Mouse (Mus musculus) CH12.LX (cell line): ENCODE results near the gene Cpa2. TPM values are rescaled to one million over a fixed set of nuclear protein-coding genes. Genes with fewer than 3 reads are reported as not detected.

Source experiments
- DNase-seq: peaks from one replicate; pipeline ENCODE4 v3.0.0-alpha.2; 2013; ENCODE audit errors: extremely low read depth
- H3K27ac ChIP-seq: 2 replicates; pipeline ENCODE4 v1.5.1; 2012; ENCODE audit warnings: low read depth, mild to moderate bottlenecking, control low read depth, moderate library complexity; ENCODE audit not compliant: insufficient read depth
- H3K27me3 ChIP-seq: replicated peaks from 2 replicates; pipeline ENCODE3; 2012; ENCODE audit warnings: inconsistent platforms
- H3K36me3 ChIP-seq, 2 experiments: replicated peaks in 1 of 2; 2 replicates each; pipeline versions ENCODE3 to v1.6.1; 2012; ENCODE audit warnings: inconsistent platforms in 1 of 2, low read length in 1 of 2, mild to moderate bottlenecking in 1 of 2, mixed read lengths in 1 of 2, moderate library complexity in 1 of 2; ENCODE audit not compliant: control insufficient read depth in 1 of 2, insufficient read depth in 1 of 2
- H3K4me1 ChIP-seq, 2 experiments: 2 replicates each; pipeline ENCODE4 v1.6.1; 2012; ENCODE audit warnings: inconsistent platforms in 1 of 2, moderate library complexity in 1 of 2; ENCODE audit not compliant: insufficient read depth in 2 of 2, control insufficient read depth in 1 of 2
- H3K4me2 ChIP-seq: 2 replicates; pipeline ENCODE4 v1.6.1; 2012; ENCODE audit warnings: low read depth, mild to moderate bottlenecking, control low read depth; ENCODE audit not compliant: poor library complexity, insufficient read depth, severe bottlenecking
- H3K4me3 ChIP-seq, 3 experiments: fragments of 150-350 bp in 1 of 3; sonication (generic) in 1 of 3; replicated peaks in 1 of 3; 2 replicates each; pipeline versions ENCODE3 to v1.5.1; 2011 to 2012; ENCODE audit warnings: low read depth in 2 of 3, low read length in 2 of 3, mild to moderate bottlenecking in 2 of 3, moderate library complexity in 2 of 3, control low read depth in 1 of 3, improper control_type of control experiment in 1 of 3, inconsistent platforms in 1 of 3, mixed read lengths in 1 of 3; ENCODE audit not compliant: poor library complexity in 1 of 3
- H3K79me2 ChIP-seq: replicated peaks from 2 replicates; pipeline ENCODE4 v1.6.1; 2012; ENCODE audit warnings: mild to moderate bottlenecking, moderate library complexity; ENCODE audit not compliant: control insufficient read depth, poor library complexity, insufficient read depth, severe bottlenecking; ENCODE audit errors: extremely low read depth
- H3K9ac ChIP-seq: 2 replicates; pipeline ENCODE4 v1.6.1; 2012; ENCODE audit warnings: low read depth, mild to moderate bottlenecking, control low read depth, moderate library complexity; ENCODE audit not compliant: insufficient read depth
- H3K9me3 ChIP-seq: replicated peaks from 2 replicates; pipeline ENCODE3; 2012; ENCODE audit warnings: low read length, inconsistent platforms, mixed read lengths
- BHLHE40 ChIP-seq: IDR thresholded peaks from 2 replicates; pipeline ENCODE4 v1.6.1; 2011; ENCODE audit warnings: mild to moderate bottlenecking, low read depth, low read length, improper control_type of control experiment
- CHD2 ChIP-seq: IDR thresholded peaks from 2 replicates; pipeline ENCODE4 v1.6.1; 2011; ENCODE audit warnings: low read length, improper control_type of control experiment
- CTCF ChIP-seq, 2 experiments: IDR thresholded peaks in 1 of 2; conservative IDR thresholded peaks in 1 of 2; 2 replicates each; pipeline ENCODE4 v1.5.1; 2011 to 2012; ENCODE audit warnings: low read depth in 2 of 2, low read length in 2 of 2, improper control_type of control experiment in 1 of 2, inconsistent platforms in 1 of 2, mild to moderate bottlenecking in 1 of 2, moderate library complexity in 1 of 2
- E2F4 ChIP-seq: IDR thresholded peaks from 2 replicates; pipeline ENCODE4 v1.6.1; 2011; ENCODE audit warnings: low read depth, low read length, improper control_type of control experiment; ENCODE audit not compliant: insufficient replicate concordance
- ELF1 ChIP-seq: IDR thresholded peaks from 2 replicates; pipeline ENCODE4 v1.6.1; 2014; ENCODE audit warnings: low read depth, mild to moderate bottlenecking, inconsistent platforms, low read length, improper control_type of control experiment
- EP300 ChIP-seq: IDR thresholded peaks from 2 replicates; pipeline ENCODE4 v1.6.1; 2011; ENCODE audit warnings: low read length, improper control_type of control experiment
- ETS1 ChIP-seq: conservative IDR thresholded peaks from 2 replicates; pipeline ENCODE4 v1.6.1; 2012; ENCODE audit warnings: low read depth, mild to moderate bottlenecking, inconsistent platforms, low read length, improper control_type of control experiment, moderate library complexity
- GABPA ChIP-seq: IDR thresholded peaks from 2 replicates; pipeline ENCODE4 v1.6.1; 2012; ENCODE audit warnings: low read depth, low read length, improper control_type of control experiment, inconsistent platforms; ENCODE audit not compliant: insufficient replicate concordance
- HCFC1 ChIP-seq: IDR thresholded peaks from 2 replicates; pipeline ENCODE4 v1.6.1; 2012; ENCODE audit warnings: low read depth, mild to moderate bottlenecking, inconsistent platforms, low read length, improper control_type of control experiment
- JUND ChIP-seq: conservative IDR thresholded peaks from 2 replicates; pipeline ENCODE4 v1.6.1; 2011; ENCODE audit warnings: low read depth, low read length, improper control_type of control experiment
- KAT2A ChIP-seq: IDR thresholded peaks from 2 replicates; pipeline ENCODE4 v1.6.1; 2012; ENCODE audit warnings: low read length, improper control_type of control experiment, inconsistent platforms; ENCODE audit not compliant: insufficient replicate concordance
- MAFK ChIP-seq: IDR thresholded peaks from 2 replicates; pipeline ENCODE4 v1.6.1; 2011; ENCODE audit warnings: low read length, improper control_type of control experiment; ENCODE audit not compliant: insufficient replicate concordance
- MAX ChIP-seq: IDR thresholded peaks from 2 replicates; pipeline ENCODE4 v1.6.1; 2011; ENCODE audit warnings: low read length, improper control_type of control experiment
- MEF2A ChIP-seq: IDR thresholded peaks from 2 replicates; pipeline ENCODE4 v1.6.1; 2014; ENCODE audit warnings: low read depth, mild to moderate bottlenecking, inconsistent platforms, low read length, improper control_type of control experiment, borderline replicate concordance
- MXI1 ChIP-seq: IDR thresholded peaks from 2 replicates; pipeline ENCODE4 v1.6.1; 2011; ENCODE audit warnings: mild to moderate bottlenecking, low read depth, low read length, improper control_type of control experiment
- MYC ChIP-seq: IDR thresholded peaks from 2 replicates; pipeline ENCODE4 v1.6.1; 2011; ENCODE audit warnings: low read depth, mild to moderate bottlenecking, improper control_type of control experiment, low read length
- NRF1 ChIP-seq: IDR thresholded peaks from 2 replicates; pipeline ENCODE4 v1.6.1; 2014; ENCODE audit warnings: low read depth, mild to moderate bottlenecking, inconsistent platforms, low read length, improper control_type of control experiment, moderate library complexity
- PAX5 ChIP-seq: IDR thresholded peaks from 2 replicates; pipeline ENCODE4 v1.6.1; 2012; ENCODE audit warnings: low read length, inconsistent platforms, mixed read lengths
- POLR2A ChIP-seq: IDR thresholded peaks from 2 replicates; pipeline ENCODE4 v1.6.1; 2011; ENCODE audit warnings: low read depth, mild to moderate bottlenecking, improper control_type of control experiment, low read length
- POLR2AphosphoS2 ChIP-seq: IDR thresholded peaks from 2 replicates; pipeline ENCODE4 v1.6.1; 2011; ENCODE audit warnings: low read depth, low read length, improper control_type of control experiment
- RAD21 ChIP-seq: IDR thresholded peaks from 2 replicates; pipeline ENCODE4 v1.6.1; 2011; ENCODE audit warnings: low read depth, mild to moderate bottlenecking, low read length, improper control_type of control experiment, moderate library complexity
- RCOR1 ChIP-seq: conservative IDR thresholded peaks from 2 replicates; pipeline ENCODE4 v1.6.1; 2012; ENCODE audit warnings: low read depth, mild to moderate bottlenecking, inconsistent platforms, low read length, improper control_type of control experiment
- TBP ChIP-seq: conservative IDR thresholded peaks from 2 replicates; pipeline ENCODE4 v1.6.1; 2011; ENCODE audit warnings: low read depth, low read length, improper control_type of control experiment
- TCF12 ChIP-seq: IDR thresholded peaks from 2 replicates; pipeline ENCODE4 v1.6.1; 2014; ENCODE audit warnings: low read depth, mild to moderate bottlenecking, inconsistent platforms, low read length, improper control_type of control experiment
- UBTF ChIP-seq: IDR thresholded peaks from 2 replicates; pipeline ENCODE4 v1.6.1; 2012; ENCODE audit warnings: low read depth, mild to moderate bottlenecking, inconsistent platforms, low read length, improper control_type of control experiment, moderate library complexity
- USF1 ChIP-seq: IDR thresholded peaks from 2 replicates; pipeline ENCODE4 v1.6.1; 2014; ENCODE audit warnings: low read depth, mild to moderate bottlenecking, inconsistent platforms, low read length, improper control_type of control experiment
- dilution Hi-C: fragments of 300-500 bp; cut with MboI; formaldehyde crosslinking; loops from 2 replicates; pipeline ENCODE4 v1.14.3; 2020; ENCODE audit warnings: low sequenced_read_pairs; ENCODE audit not compliant: extremely low pct_unique_long_range_greater_than_20kb, extremely low pct_ligation_motif_present
- in situ Hi-C: fragments of 300-500 bp; cut with MboI; formaldehyde crosslinking; loops from 3 replicates; pipeline ENCODE4 v1.14.3; 2019; ENCODE audit warnings: low sequenced_read_pairs, low pct_ligation_motif_present, low pct_unique_long_range_greater_than_20kb, mixed read lengths
- polyA plus RNA-seq: library from polyadenylated mRNA; unstranded; fragments of >175 nt; gene quantifications from 2 replicates; pipeline ENCODE4 v1.2.1, GENCODE M21; 2012; ENCODE audit warnings: low read depth; ENCODE audit not compliant: insufficient read length
- total RNA-seq, 2 experiments: library from RNA; depleted of rRNA; stranded (reverse); fragments of 300-350 nt in 1 of 2; fragments of >200 nt in 1 of 2; gene quantifications; 2 replicates each; pipeline ENCODE4 v1.2.3; 2012 to 2014

Gene Cpa2
- total and polyA plus RNA-seq, 3 experiments, result not detected

GRCm38 (mm10) chr6:30570012-30570411 lies 28.6 kb downstream of the Cpa2 start:
- Histone ChIP-seq H3K79me2 (no peaks in the 10 kb centered on the region), H3K9ac (no peak overlapping the region), H3K4me1 (no peaks in the 10 kb centered on the region), H3K27me3 (no peaks in the 10 kb centered on the region), H3K4me2 (no peak overlapping the region), H3K4me3 (no peak overlapping the region)
- no peak for DNase-seq
- in situ Hi-C loops (no loop called here), dilution Hi-C loops (no loop called here)
- TF ChIP-seq MAFK, result no peak
- TF ChIP-seq GABPA, result no peak
- no peak for TF ChIP-seq KAT2A
- TF ChIP-seq HCFC1, result no peak
- TF ChIP-seq CTCF (conservative IDR thresholded peaks at IDR 0.05 in 1 of 2, IDR thresholded peaks at IDR 0.05 in 1 of 2; ENCODE audit: low read depth in 2 of 2, low read length in 2 of 2), result no peak
- TF ChIP-seq BHLHE40, result no peak
- TF ChIP-seq MYC, result no peak
- no peak for TF ChIP-seq TCF12
- no peak for TF ChIP-seq USF1
- no peak for TF ChIP-seq CHD2
- no peak for TF ChIP-seq TBP
- TF ChIP-seq JUND, result no peak
- TF ChIP-seq RCOR1, result no peak
- no peak for TF ChIP-seq ELF1
- no peak for TF ChIP-seq POLR2A
- no peak for TF ChIP-seq ETS1
- no peak for TF ChIP-seq PAX5
- TF ChIP-seq EP300, result no peak
- TF ChIP-seq MEF2A, result no peak
- TF ChIP-seq MAX, result no peak
- TF ChIP-seq, all 38 proteins: peak for 0
- Histone ChIP-seq H3K36me3 (no peaks in the 10 kb centered on the region), H3K9me3 (no peaks in the 10 kb centered on the region), H3K27ac (no peak overlapping the region)

DNA sequence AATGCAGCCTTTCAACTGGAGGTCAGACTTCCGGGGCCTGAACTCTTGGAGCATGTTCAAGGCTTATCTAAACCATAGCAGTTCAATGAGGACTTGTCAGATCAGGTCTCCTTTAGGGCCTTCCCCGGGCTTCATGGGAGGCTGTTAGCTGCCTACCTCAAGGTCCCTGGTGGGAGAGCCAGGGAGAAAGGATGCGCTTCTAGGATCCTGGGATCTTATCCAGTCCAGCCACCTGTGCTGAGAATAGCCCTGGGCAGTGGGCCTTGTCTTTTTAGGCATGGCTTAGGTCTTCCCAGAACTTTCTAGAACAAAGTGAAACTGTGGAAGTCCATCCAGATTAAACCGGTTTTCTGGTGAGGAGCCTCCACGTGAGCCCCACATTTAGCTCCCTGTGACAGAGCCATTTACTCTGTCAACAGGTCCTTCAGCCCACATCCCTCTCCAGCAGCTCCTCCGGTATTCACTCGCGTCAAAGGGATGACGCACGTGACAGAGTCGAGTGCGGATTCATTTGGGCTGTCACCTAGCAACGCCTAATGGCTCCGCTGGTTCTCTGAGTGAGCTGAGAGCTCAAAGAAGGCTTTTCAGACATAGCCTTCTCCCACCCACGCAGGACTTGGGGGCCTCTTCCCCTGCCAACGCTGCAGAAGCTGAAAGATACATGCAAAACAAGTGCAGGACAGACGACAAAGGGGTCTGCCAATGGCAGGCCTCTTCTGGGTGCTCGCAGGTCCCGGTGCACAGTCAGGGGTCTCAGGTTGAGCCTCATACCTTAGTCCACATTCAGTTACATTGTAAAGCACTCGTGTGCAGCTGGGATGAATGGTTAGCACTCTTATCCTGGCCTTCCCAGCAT lies 31.3 kb downstream of the Cpa2 start:
- no peak overlapping the region for H3K4me2 ChIP-seq
- TF ChIP-seq UBTF (no peak), ELF1 (no peak), NRF1 (no peak), JUND (no peak), POLR2AphosphoS2 (no peak), MXI1 (no peak), RAD21 (no peak), KAT2A (no peak), CHD2 (no peak), HCFC1 (no peak), E2F4 (no peak), PAX5 (no peak), MAX (no peak)
- H3K79me2 ChIP-seq, result no peaks in the 10 kb centered on the region
- in situ Hi-C loops, result no loop called here
- no peak overlapping the region for H3K9ac ChIP-seq
- dilution Hi-C loops, result no loop called here
- H3K27me3 ChIP-seq, result no peaks in the 10 kb centered on the region
- H3K4me1 ChIP-seq, result no peaks in the 10 kb centered on the region
- no peak overlapping the region for H3K4me3 ChIP-seq
- no peaks in the 10 kb centered on the region for H3K9me3 ChIP-seq
- no peak for DNase-seq
- no peaks in the 10 kb centered on the region for H3K36me3 ChIP-seq
- H3K27ac ChIP-seq, result no peak overlapping the region
